Mouse (Mus musculus) urinary bladder, postnatal 14 days (tissue): ENCODE measurements around the gene Cox7a2.

Experiments
- DNase-seq: peaks from one replicate; pipeline ENCODE4 v3.0.0; 2021; ENCODE audit warnings: low spot score

Cox7a2 gene

DNA sequence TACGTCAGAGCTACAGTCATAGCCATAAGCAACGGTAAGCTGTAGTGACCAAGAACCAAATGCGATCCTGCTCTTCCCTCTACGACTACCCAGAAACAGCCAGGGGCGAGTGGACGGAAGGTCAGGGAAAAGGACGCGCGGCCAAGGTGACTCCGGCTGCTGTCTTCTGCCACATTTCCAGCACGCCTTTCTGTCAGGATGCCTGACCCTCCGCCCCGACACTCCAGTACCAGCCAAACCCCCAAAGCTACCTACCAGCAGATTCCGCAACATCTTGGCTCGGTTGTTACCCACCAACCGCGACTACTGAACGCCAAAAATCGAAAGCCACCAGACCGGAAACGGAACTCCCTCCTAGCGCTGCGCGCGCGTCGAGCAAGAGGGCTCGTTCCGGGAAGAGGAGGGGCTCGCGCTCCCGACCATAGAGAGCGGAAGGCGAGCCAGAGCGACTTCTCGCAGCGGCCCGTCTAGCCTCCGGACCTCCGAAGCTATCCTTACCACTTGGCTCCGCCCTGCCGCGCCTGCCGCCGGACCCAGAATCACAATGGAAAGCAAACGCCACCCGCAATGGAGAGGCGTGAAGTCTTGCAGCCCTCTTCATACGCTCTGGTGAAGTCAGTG is at the start of gene Cox7a2:
Cox7a2 (minus strand) TSS at position 494 of the 621 bp plus-strand sequence.
- DNase-seq: peak; percentile 95

DNA sequence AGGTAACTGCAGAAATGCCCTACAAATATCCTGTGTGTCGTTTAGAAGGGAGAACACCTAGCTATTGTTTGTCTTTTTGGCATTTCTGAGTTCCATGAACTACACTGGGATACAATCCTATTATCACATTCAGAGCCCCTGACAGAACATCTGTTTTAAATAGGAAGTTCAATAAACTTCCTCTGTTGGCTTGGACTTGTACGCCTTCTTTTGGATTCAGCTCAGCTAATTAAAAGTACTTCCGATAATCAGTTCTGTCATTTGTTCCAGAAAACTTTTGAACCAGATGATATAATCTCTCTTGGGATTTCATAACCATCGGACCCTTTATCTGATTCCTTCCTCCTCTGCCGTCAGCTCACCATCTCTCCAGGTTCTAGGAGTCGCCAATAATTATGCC is 49.7 kb upstream of the Cox7a2 start:
- no peak for DNase-seq

DNA sequence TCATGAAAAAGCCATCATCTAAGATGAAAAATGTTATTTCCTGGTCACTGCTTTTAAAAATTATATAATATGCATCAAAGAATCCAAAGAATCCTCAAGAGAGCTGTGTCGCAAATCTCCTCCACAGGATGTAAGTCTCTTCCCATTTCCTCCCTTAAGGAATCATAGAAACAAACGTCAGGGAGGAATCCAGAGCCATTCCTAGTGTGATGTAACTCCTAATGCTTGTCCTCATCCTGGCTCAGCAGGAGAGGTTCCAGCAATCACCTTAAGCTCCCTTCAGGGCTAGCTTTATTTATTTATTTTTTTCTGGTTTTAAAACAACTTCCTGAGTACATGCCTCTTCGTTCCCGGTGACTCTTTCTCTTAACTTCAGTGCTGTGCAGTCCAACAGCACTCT is 47.5 kb upstream of the Cox7a2 start:
- DNase-seq: no peak

DNA sequence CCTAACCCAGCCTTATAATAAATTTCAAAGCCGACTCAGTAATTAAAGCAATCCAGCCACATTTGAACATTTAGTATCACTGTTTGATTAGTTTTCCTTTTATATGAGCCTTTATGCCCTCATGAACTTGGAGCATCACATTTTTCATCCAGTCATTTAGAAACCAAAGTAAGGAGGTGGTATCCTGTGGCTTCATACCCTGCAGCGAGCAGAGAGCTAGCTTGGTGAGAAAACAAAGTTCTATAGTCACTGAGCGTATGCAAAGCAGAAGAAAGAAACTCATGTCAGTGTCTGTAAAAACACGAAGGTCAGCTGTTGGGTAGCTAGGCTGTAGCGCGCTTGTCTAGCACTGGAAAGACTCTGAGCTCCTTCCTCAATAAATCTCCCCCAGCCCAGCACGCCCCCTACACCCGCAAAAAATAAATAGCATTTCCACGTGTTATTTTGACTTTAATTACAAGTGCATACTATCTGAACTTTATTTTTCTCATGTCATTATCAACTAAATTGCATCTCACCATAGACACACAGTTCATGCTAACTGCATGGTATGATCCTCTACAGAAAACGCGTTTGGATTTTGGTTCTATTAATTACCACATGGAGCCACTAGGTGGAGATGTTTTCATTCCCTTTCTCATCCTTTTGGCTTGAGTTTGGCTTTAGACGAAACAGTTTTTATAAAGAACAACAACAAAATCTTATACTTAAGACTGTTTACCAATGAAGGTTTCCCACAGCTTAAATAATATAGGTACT is 46.8 kb upstream of the Cox7a2 start:
- no peak for DNase-seq

DNA sequence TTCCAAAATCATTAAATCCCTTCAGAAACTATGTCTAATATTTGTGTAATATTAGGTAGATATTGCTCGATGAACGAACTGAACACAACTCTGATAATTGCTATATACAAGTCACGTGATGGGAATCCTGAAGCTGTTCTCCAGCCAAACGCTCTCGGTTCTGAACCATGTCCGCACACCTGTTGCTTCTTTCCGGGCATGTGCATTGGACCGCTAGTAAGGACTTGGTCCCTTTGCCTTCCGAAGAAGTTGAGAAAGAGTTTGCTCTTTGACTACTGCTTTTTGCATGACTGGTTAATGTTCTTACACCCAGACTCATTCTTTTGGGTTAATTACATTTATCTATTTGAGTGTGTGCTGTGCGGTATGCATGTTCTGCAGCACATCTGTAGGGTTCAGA is 45.7 kb upstream of the Cox7a2 start:
- no peak for DNase-seq

DNA sequence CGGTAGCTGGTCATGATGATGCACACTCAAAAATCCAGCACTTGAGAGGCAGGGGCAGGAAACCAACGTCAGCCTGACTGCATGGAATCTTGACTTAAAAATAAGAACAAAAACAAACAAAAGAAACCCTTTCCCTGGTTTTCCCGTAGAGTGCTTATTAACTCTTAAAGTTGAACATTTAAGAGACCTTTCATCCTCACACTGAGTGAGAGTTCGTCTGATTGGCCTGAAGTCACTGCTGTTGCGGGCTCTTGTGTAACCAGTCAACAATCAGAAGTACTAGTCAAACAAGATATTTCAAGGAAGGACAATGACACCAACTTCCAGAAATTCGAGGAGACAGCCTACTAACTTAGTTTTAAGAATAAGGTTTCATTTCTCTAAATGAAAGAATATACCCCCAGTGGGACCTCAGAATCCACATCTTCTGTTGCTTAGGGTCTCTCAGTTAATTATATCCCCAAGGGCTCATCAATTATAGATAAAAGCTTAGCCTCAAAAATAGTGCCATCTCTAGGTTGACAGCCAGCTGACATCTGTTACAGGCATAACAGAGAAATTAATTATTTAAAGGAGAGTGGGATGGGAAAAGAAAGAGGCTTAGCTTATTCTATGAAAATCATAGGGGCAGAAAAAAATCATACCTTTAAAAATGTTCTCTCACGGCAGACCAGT is 36.9 kb upstream of the Cox7a2 start:
- DNase-seq: no peak

DNA sequence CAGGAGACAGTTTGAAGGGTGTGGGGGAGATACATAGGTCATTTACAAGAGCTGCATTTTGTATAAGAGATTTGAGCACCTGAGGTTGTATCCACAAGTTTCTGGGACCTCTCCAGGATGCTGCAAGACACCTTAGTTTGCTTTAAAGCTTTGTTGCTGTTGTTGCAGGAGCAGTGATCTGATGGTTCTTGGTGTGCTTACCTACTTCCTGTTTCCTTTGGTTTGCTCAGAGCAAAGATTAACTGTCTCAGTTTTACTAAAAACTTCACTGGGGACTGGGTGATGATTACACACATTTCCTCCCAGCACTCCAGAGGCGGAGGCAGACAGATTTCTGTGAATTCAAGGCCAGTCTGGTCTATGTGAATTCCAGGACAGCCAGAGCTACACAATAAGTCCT is 35.4 kb upstream of the Cox7a2 start:
- no peak for DNase-seq

DNA sequence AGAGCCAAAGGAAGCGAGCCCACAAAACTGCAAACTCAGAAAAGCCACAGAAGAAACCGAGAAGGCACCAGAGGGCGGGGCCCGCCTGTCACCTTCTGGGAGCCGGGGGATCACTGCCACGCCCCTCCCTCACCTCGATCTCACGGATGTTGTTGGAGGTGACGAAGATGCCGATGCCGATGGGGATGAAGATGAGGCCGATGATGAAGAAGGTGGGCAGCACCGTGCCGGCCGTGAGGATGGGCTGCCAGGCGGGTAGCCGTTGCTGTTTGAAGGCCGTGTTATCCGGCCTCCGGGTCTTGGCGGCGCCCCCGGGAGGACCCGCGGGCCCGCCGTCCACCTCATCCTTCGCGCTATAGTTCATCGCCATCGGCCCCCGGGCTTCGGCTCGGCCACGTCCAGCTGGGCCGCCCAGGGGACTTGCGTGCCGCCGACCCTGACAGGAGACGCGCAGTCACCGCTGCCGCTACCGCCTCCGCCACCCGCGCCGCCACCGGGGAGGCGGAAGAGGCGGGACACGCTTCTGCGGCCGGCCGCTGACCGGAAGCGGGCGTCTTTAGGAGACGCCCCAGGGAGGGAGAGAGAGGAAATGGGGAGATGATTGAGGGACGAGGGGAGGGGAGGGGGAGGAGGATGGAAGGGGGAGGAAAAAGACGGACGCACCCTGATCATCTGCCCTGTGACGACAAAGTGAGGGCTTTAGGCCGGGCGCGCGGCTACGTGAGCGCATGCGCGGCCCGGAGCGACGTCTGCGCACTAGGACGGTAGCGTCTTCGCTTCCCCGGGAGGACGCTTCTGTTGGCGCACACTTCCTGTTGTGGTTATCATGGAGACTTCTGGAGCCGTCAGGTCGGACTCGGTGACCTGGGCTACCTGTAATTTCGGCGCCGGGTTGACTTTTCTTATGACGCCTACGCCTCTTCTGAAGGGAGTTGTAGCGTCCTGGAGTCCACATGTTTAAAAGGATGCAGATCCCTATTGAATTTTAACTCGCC is 33.5 kb upstream of the Cox7a2 start, which contains the start of gene Tmem30a:
Tmem30a (minus strand) TSS at position 667 of the 995 bp plus-strand sequence.
- peak; percentile 94 for DNase-seq

DNA sequence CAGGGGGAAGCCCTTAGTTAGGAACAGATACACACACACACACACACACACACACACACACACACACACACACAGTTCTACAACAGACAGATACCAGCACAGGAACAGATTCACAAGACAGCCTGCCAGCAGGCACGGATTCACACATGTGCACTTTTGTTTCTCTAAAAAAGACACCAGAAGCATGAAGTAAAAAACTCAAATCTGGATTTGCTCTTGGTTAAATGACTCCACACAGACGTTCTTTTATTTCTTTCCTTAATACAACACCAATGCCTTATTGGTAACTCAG is 26.1 kb upstream of the Cox7a2 start:
- DNase-seq: no peak

DNA sequence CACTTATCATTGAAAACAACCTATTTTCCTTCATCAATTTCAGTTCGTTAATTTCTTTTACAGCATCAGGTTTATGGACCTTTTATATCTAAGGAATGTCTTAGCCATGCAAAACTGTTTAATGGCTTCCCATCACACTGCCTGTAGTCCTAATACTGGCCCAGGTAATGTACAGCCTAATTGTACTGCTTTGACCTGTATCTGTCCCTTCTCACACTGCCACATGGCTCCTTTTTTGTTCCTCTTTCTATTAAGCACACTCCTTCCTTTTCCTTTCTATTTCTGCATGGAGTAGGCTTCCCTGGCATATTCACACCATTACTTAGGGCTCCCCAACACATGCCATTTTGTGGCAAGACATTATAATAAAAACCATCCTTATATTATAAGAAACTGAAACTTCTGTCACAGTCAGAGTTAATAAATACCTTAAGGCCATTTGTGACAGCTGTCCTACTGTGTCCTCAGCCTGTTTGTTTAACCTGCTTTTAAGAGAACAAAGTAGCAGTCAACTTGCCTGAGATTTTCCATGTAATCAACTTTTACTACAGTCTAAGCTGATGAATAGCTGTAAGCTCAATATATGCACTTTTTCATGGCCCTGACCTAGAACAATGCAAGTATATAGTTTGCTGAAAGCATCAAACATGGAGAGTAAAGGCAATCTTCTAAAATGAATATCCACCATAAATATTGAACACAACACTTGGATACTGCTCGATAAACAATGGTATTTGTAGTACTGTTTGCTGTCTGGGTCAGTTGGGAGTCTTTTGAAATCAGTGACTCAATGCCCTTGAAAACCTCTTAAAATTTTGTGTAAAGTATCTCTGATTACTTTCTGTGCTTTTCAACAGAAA is 25.5 kb upstream of the Cox7a2 start:
- DNase-seq: no peak

DNA sequence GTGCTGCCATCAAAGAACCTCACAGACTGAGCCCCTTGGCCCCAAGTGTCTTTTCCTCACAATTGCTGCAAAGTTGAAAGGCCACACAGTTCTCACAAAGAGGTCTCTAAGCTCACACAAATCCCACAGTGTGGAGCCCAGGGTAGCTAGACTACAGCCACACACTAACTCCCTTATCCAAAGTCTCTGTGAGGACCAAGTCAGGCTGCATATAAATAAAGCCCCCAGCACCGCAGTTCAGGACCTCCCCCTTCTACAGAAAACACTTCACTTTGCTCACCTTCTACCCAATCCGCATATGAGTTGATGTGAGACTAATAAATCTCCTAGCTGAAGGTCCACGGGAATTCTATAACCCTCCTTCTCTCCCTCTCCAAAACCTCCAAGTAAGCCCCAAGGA is 24.8 kb upstream of the Cox7a2 start:
- DNase-seq: no peak

DNA sequence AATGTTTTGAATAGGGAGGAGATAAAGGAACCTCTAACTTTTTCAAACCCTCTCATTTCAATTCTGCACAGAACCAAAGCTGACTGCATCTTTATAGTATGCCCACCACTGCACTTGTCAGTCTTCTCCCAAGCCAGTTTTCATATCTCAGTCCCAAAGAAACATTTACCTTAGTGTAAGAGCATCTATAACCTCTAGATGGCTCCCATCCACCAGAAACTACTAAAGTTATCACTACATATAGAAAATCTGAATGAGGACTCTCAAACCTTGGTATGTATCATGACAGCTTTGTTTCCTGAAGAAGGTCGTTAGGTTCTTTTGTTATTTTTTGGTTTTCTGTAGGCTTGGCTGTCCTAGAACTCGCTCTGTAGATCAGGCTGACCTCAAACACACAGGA is 19.7 kb upstream of the Cox7a2 start:
- no peak for DNase-seq

DNA sequence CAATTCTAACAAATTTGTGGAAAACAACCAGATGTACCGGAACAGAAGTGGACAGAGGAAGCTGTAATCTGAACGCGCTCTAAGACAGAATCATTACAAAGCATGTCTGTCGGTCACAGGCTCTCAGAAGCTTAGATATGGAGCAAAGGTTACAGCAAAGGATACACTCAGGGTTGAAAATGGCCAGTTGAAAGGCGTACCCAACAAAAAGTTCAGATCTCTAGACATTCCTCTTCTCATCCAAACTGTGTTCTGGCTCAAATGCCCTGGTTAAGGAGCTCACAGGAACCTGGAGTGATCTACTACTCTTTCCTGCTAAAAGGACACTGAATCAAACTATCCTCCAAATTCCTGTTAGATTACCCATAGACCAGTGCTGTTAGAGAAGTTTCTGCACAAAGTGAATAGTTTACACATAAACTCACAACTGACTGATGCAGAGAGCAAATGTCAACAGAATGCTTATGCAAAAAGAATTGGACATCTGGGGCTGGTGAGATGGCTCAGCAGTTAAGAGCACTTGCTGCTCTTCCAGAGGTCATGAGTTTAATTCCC is 7.4 kb upstream of the Cox7a2 start:
- no peak for DNase-seq

DNA sequence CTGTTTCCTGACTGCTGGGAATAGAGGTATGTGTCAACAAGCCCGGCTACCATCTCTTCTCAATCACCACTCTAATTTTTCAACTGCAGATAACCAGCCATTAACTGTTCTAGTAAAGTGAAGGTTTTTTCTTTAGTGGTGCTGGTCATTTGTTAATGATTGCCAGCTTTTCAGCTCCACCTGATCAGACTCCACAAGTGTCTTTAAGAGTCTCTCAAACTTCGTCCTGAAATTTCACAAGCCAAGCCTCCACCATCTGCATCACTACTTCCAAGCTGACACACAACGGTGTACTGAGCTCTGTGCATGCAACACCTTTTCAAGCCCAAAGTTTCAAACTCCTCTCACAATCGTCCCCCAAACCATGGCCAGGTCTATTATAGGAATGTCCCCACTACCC is 5.7 kb upstream of the Cox7a2 start:
- DNase-seq: no peak

DNA sequence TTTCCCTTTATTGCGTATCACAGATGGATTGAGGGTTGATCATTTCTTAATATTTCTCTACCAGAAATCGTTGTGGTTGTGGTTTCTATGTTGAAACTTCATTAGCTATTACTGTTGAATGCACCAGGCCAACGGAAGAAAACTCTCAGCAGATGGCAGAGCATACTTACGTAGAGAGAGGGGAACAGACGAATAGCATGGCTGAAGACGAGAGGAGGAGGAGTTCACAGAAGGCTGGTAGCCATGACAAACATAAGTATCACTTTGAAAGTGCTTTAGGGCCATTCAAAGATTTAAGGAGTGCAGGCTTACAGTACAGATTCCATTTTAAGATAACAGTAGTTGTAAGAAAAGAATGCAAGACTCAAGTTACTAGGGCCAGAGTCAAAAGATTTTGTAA is 2.8 kb upstream of the Cox7a2 start:
- no peak for DNase-seq

DNA sequence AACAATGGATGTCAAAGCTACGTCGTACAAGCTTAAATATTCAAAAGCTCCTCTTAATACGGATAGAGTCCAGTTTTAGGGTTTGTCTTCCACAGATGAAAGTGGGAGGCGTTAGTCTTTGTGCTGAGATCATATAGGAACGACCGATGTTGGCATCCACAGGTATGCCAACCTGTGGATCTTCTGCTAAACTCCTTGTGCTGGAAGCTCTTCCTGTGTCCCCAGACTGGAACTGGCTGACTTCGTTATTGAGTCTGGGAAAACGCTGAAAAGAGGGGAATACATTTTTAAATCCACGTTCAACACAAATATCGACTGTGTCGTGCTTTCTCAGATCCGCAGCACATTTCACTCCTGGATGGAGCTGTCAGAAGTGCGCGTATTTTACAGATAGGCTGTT is 398 bp upstream of the Cox7a2 start:
- no peak for DNase-seq

DNA sequence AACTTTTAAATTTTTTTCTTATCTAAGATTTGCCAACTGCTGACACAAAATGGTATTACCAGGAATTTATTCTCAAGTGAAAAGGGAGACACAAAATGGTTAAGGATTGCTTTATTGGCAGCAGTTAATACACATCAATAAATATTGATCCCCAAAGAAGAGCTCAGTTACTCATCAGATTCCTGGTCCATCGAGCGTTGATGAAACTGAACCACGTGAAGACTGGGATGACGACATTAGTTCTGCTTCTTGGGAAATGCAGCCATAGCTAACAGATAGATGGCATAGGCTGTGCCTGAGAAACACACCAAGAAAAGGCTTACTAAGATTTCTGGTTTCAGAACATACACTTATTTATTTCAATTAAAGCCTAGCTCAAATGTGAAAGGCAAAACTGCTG is 4.4 kb downstream of the Cox7a2 start:
- no peak for DNase-seq

DNA sequence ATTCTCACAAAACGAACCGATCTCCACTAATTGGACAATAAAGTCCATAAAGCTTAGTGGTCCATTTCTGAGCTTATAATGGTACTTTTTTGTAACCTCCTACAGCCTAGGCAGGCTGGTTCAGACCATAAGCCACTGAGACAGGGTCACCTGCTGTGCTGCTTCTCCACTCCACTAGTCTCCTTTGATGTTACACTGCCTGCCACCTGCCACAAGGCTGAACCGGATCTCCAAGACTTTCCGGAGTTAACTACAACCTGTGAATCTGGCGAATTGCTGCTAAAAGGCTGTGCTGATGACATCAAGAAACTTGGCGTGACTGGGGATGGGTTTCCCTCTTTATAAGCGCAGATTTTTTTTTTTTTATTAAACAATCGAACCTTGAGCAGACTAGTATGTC is 7.8 kb downstream of the Cox7a2 start:
- DNase-seq: no peak

DNA sequence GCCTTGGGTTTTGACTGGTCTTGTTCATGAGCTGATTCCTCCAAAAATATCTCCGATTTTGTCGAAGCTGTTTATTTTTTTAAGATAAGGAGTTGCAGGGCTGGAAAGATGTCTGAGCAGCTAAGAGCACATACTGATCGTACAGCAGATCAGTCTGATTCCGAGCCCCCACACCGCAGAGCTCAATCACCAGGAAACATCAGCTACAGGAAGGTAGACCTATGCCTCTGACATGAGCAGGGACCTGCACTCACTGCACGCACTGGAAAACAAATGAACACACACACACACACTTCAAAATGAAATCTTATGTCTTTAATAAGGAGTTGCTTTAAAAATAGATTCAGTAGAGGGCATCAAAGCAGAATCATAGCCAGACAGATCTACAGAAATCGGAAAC is 9.0 kb downstream of the Cox7a2 start:
- DNase-seq: no peak

DNA sequence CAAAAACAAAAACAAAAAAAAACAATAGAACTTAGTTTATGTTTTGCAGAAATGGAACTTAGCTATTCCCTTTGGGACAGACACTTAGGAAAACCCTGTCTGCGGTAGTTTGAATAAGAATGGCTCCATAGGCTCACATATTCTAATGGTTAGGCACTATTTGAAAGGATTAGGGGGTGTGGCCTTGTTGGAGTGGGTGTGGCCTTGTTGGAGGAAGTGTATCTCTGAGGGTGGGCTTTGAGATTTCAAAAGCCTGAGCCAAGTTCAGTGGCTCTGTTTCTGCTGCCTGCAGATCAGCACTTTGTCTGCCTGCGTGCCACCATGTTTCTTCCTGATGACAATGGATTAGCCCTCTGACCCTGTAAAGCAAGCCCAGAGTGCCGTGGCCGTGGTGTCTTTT is 14.6 kb downstream of the Cox7a2 start:
- DNase-seq: no peak

DNA sequence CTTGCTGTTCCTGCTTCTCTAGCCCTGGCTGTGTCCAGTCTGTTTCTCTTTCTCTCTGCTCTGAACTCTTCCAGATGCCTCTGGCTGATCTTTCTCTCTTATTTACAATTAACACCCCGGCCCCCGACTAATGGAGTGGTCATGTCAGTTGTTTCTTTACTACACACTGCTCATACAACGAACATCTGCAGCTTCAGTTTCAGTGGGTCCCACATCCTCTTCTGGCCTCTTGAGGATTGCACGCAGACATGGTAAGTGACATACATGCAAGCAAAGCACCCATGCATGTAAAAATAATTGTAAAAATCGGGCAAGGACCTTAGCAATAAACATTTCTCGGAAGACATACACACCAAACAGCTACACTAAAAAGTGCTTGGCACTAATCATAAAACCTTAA is 24.1 kb downstream of the Cox7a2 start:
- DNase-seq: no peak
